31 mouse cellular contexts compared by ENCODE assay signal in genomic region chr9:78111456-78111855, GRCm38 (mm10). TPM values are rescaled to one million over a fixed set of nuclear protein-coding genes. Genes with fewer than 3 reads are reported as not detected.
"Had no signal": no experiment of that assay in that cellular context is flagged by ENCODE, and none has a peak within 500 bp of the region (broad histone marks: within the 10 kb centered on the region; RNA-seq: fewer than 3 reads in every experiment).

No protein-coding gene starts in this region.

- H3K27ac ChIP-seq: kidney, postnatal 0 days; limb, embryonic 13.5 days; liver, embryonic 12.5 days; liver, embryonic 15.5 days; neural tube, embryonic 15.5 days; stomach, postnatal 0 days had no signal

- H3K27me3 ChIP-seq: limb, embryonic 13.5 days; liver, embryonic 12.5 days; liver, embryonic 15.5 days; neural tube, embryonic 15.5 days had no signal

- H3K9ac ChIP-seq: limb, embryonic 13.5 days; liver, embryonic 12.5 days; liver, embryonic 15.5 days; neural tube, embryonic 15.5 days had no signal

- H3K4me2 ChIP-seq: limb, embryonic 13.5 days; liver, embryonic 12.5 days; liver, embryonic 15.5 days; midbrain, embryonic 11.5 days; neural tube, embryonic 15.5 days had no signal

- H3K4me3 ChIP-seq: limb, embryonic 13.5 days; liver, embryonic 12.5 days; liver, embryonic 15.5 days; myocyte; neural tube, embryonic 15.5 days had no signal

- H3K36me3 ChIP-seq: neural tube, embryonic 15.5 days had no signal

- H3K9me3 ChIP-seq: limb, embryonic 13.5 days; liver, embryonic 12.5 days; liver, embryonic 15.5 days; neural tube, embryonic 15.5 days had no signal

- ATAC-seq: liver, embryonic 12.5 days had no signal

- DNase-seq: kidney, adult 18-20 months; kidney, adult 9 months; kidney, postnatal 25 days; left cerebral cortex, postnatal 4 days; lung, adult 2 months; lung, postnatal 14 days; lung, postnatal 4 days; midbrain, embryonic 14.5 days; right cerebral cortex, adult 18-20 months; right cerebral cortex, postnatal 14 days; right cerebral cortex, postnatal 4 days; thymus, adult 2 months; thymus, postnatal 14 days; thymus, postnatal 4 days had no signal

RNA-seq across cellular contexts. Expression of gene Gcm1, which starts 59.7 kb away (rescaled TPM):
- total RNA-seq: layer of hippocampus, adult 8-10 months; layer of hippocampus, postnatal 10 days; left cerebral cortex, adult 8-10 months; left cerebral cortex, postnatal 14 days; left cerebral cortex, postnatal 4 days; megakaryocyte progenitor cell, adult 5-6 weeks; megakaryocyte-erythroid progenitor cell, adult 5-6 weeks had no signal
- polyA plus RNA-seq: large intestine, adult 2 months; limb, embryonic 13.5 days; liver, embryonic 12.5 days; liver, embryonic 15.5 days; lung, adult 2 months; midbrain, embryonic 14.5 days; myocyte; neural tube, embryonic 11.5 days; neural tube, embryonic 15.5 days; stomach, embryonic 14.5 days; stomach, postnatal 0 days had no signal
